26 mouse cellular contexts compared by ENCODE assay signal in genomic region chr6:114687035-114687434, GRCm38 (mm10). TPM values are rescaled to one million over a fixed set of nuclear protein-coding genes. Genes with fewer than 3 reads are reported as not detected.
DNase-seq lines count a peak whose midpoint lies in the region; ATAC-seq lines count a peak whose summit lies in the region.
"Had no signal": no experiment of that assay in that cellular context is flagged by ENCODE, and none has a peak within 500 bp of the region (broad histone marks: within the 10 kb centered on the region; RNA-seq: fewer than 3 reads in every experiment).

No protein-coding gene starts in this region.

- whole genome bisulfite sequencing in forebrain, embryonic 15.5 days: 75% methylated on average over 1 of the region's 1 CpGs
- 85% methylated on average over 1 of the region's 1 CpGs for WGBS in forebrain, embryonic 13.5 days

- H3K9ac ChIP-seq in forebrain, embryonic 15.5 days (replicated peaks): no peak overlapping the region
- H3K9ac ChIP-seq in forebrain, embryonic 13.5 days: no peak overlapping the region
- H3K9ac ChIP-seq: embryonic facial prominence, embryonic 13.5 days; hindbrain, embryonic 12.5 days; hindbrain, embryonic 15.5 days had no signal

- no peak overlapping the region for H3K4me2 ChIP-seq in forebrain, embryonic 15.5 days (replicated peaks)
- H3K4me2 ChIP-seq in forebrain, embryonic 13.5 days: no peak overlapping the region
- H3K4me2 ChIP-seq: embryonic facial prominence, embryonic 13.5 days; heart, embryonic 11.5 days; hindbrain, embryonic 12.5 days; hindbrain, embryonic 15.5 days had no signal

- ATAC-seq in granulocyte monocyte progenitor cell, adult 5-6 weeks (replicated peaks; ENCODE audit: poor library complexity, severe bottlenecking): peak; percentile 82
- no peak for ATAC-seq in forebrain, embryonic 15.5 days (replicated peaks)
- ATAC-seq in forebrain, embryonic 13.5 days: no peak
- ATAC-seq: activated CD4-positive, CD25-positive, alpha-beta regulatory T cell, adult 4 months; CD4-positive, CD25-positive, alpha-beta regulatory T cell, adult 4 months; forebrain, embryonic 16.5 days had no signal

- no peaks in the 10 kb centered on the region for H3K9me3 ChIP-seq in forebrain, embryonic 15.5 days
- H3K9me3 ChIP-seq in forebrain, embryonic 13.5 days (replicated peaks): no peaks in the 10 kb centered on the region
- H3K9me3 ChIP-seq: embryonic facial prominence, embryonic 10.5 days; embryonic facial prominence, embryonic 13.5 days; hindbrain, embryonic 12.5 days; hindbrain, embryonic 15.5 days had no signal

- peaks cover 5% of the 10 kb centered on the region; the same call in 1 of the 2 replicates for H3K4me1 ChIP-seq in forebrain, embryonic 15.5 days
- H3K4me1 ChIP-seq in forebrain, embryonic 13.5 days: peaks cover 11% of the 10 kb centered on the region; the same call in 1 of the 2 replicates

- no peaks in the 10 kb centered on the region for H3K27me3 ChIP-seq in forebrain, embryonic 15.5 days
- H3K27me3 ChIP-seq in forebrain, embryonic 13.5 days: no peaks in the 10 kb centered on the region
- H3K27me3 ChIP-seq: embryonic facial prominence, embryonic 13.5 days; hindbrain, embryonic 12.5 days; hindbrain, embryonic 15.5 days had no signal

- H3K4me3 ChIP-seq in forebrain, embryonic 15.5 days: no peak overlapping the region
- no peak overlapping the region for H3K4me3 ChIP-seq in forebrain, embryonic 13.5 days
- H3K4me3 ChIP-seq: embryonic facial prominence, embryonic 10.5 days; embryonic facial prominence, embryonic 13.5 days; erythroblast, embryonic 14.5 days; gastrocnemius, adult 2 months; hindbrain, embryonic 12.5 days; hindbrain, embryonic 15.5 days had no signal

- H3K36me3 ChIP-seq in forebrain, embryonic 15.5 days: no peaks in the 10 kb centered on the region; the same call in 1 of the 2 replicates
- H3K36me3 ChIP-seq in forebrain, embryonic 13.5 days (ENCODE audit: poor library complexity, severe bottlenecking): 0 out of 2 replicates have a peak, but pooled peaks cover 3% of the 10 kb centered on the region
- H3K36me3 ChIP-seq: embryonic facial prominence, embryonic 10.5 days; hindbrain, embryonic 12.5 days; hindbrain, embryonic 15.5 days had no signal

- no peak overlapping the region for H3K27ac ChIP-seq in forebrain, embryonic 15.5 days (replicated peaks)
- H3K27ac ChIP-seq in forebrain, embryonic 13.5 days: no peak overlapping the region
- H3K27ac ChIP-seq: embryonic facial prominence, embryonic 10.5 days; embryonic facial prominence, embryonic 13.5 days; gastrocnemius, adult 2 months; hindbrain, embryonic 12.5 days; hindbrain, embryonic 15.5 days had no signal

- DNase-seq in lung, postnatal 25 days (ENCODE audit: low spot score): peak; percentile 17
- DNase-seq in lung, postnatal 4 days: no peak
- peak; percentile 81 for DNase-seq in NIH3T3 (ENCODE audit: low read depth)
- no peak for DNase-seq in retina, postnatal 1 day
- DNase-seq: adrenal gland, adult 8-10 months; adrenal gland, postnatal 25 days; cerebellum, adult 11-12 months; cerebellum, adult 8-10 months; cerebellum, postnatal 10 days; cerebellum, postnatal 36 days; embryo, embryonic 11 days; gastrocnemius, adult 2 months; gastrocnemius, postnatal 14 days; heart, adult 11 months had no signal

RNA-seq across cellular contexts. Expression of gene Atg7, which starts 44.1 kb away (rescaled TPM):
- total RNA-seq in granulocyte monocyte progenitor cell, adult 5-6 weeks (2014; fragmentation: Nextera tagmentation): 36.4 and 45.2 TPM in 2 replicates
- 16.9 and 18.7 TPM in 2 replicates for total RNA-seq in granulocyte monocyte progenitor cell, adult 5-6 weeks (2017)
- 20.8 and 23.7 TPM in 2 replicates for polyA plus RNA-seq in forebrain, embryonic 15.5 days (2015; fragmentation: Nextera tagmentation; extraction: Ambion mirVana)
- polyA plus RNA-seq in forebrain, embryonic 13.5 days (2015; fragmentation: Nextera tagmentation; extraction: Ambion mirVana): 18.3 and 18.5 TPM in 2 replicates

Comparison
In these comparisons a context has a peak if more than half of its experiments do, and no peak if none do; other contexts are left out.
1. DNase-seq: peak in lung, postnatal 25 days (single experiment) and NIH3T3 (single experiment); none in lung, postnatal 4 days (0 of 2) and retina, postnatal 1 day (single experiment).